Mouse (Mus musculus): ENCODE measurements around the gene Ppp1r17. TPM values are rescaled to one million over a fixed set of nuclear protein-coding genes. Genes with fewer than 3 reads are reported as not detected.

Gene Ppp1r17
- total RNA-seq (2021), result under 1 TPM in 1 of 2 experiments, not detected in 1; 0.52 TPM

GRCm38 (mm10) chr6:56017291-56017994 is at the start of gene Ppp1r17:
TSS of gene Ppp1r17 (plus strand) at chr6:56017497.
- intact Hi-C loops (cut with DNase I), result no loop called here
- DNase-seq (ENCODE audit: low spot score in 2 of 2), result no peak

DNA sequence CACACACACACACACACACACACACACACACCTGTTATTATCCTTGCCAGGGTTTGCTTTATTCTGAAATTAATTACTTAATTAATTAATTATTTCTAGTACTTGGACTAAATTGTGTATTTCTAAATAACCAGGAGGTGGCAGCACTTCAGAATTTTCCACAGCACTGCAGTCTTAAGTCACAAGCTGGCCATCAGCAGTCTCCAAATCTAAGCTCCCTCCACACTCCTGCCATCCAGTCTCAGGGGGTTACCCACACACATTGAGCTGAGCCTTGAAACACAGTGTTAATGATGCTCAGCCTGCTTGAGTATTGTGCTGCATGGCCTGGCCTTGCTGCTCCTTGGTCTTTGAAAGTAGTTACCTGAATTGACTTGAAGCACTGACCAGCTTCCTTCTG is 44.3 kb upstream of the Ppp1r17 start:
- DNase-seq (ENCODE audit: low spot score in 2 of 2), result peak in 1 of 2 experiments; percentile 13
- intact Hi-C loops (cut with DNase I), result loop anchor here (1.0 kb wide), 1 partner anchor 76 kb away; no protein-coding TSS in a partner anchor

GRCm38 (mm10) chr6:55979766-55980165 is 37.5 kb upstream of the Ppp1r17 start:
- DNase-seq (ENCODE audit: low spot score in 2 of 2), result no peak
- intact Hi-C loops (cut with DNase I), result no loop called here

DNA sequence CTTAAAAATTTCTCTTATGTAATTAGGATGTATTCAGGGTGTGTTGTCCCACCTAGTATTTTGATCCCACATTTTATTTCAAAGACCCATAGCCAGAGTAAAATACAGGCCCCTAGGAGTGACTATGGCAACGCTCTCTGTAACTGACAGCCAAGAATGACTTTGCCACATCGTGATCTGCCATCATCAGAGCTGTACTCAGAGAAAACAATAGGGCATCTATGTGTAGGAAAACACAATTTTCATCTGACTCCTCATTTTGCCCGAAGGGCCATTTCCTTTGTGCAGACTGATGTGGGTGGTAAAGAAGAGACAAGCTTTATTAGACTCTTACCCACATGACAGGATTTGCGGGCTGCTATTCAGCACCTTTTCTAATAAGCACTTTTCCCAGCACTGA is 8.6 kb upstream of the Ppp1r17 start:
- intact Hi-C loops (cut with DNase I), result no loop called here
- no peak for DNase-seq (ENCODE audit: low spot score in 2 of 2)

DNA sequence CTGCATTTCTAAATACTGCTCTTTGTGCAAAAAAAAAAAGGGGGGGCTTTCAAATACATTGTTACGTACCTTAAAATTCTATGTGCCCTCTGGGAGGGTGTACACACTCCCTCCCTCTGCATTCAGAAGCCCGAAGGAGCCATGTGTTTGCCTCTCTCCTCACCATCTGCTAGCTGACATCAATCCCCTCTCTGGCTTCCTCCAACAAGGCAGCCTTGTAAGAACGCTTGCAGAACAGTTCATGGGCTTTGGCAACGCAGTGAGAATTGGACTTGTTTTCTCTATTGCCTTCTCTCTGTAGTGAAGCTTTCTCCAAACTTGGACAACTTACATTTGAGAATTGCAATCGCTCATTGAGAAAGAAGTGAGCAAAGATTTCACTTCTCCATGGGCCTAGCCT is 4.9 kb upstream of the Ppp1r17 start:
- no peak for DNase-seq (ENCODE audit: low spot score in 2 of 2)
- intact Hi-C loops (cut with DNase I), result no loop called here

- intact Hi-C loops (cut with DNase I), result no loop called here
- no peak for DNase-seq (ENCODE audit: low spot score in 2 of 2)
Observed at GRCm38 (mm10) chr6:56019632-56020031, 2.3 kb downstream of the Ppp1r17 start.

GRCm38 (mm10) chr6:56025533-56025932 is 8.2 kb downstream of the Ppp1r17 start:
- intact Hi-C loops (cut with DNase I), result no loop called here
- DNase-seq (ENCODE audit: low spot score in 2 of 2), result no peak

GRCm38 (mm10) chr6:56027318-56027717 is 10.0 kb downstream of the Ppp1r17 start:
- intact Hi-C loops (cut with DNase I), result no loop called here
- no peak for DNase-seq (ENCODE audit: low spot score in 2 of 2)

DNA sequence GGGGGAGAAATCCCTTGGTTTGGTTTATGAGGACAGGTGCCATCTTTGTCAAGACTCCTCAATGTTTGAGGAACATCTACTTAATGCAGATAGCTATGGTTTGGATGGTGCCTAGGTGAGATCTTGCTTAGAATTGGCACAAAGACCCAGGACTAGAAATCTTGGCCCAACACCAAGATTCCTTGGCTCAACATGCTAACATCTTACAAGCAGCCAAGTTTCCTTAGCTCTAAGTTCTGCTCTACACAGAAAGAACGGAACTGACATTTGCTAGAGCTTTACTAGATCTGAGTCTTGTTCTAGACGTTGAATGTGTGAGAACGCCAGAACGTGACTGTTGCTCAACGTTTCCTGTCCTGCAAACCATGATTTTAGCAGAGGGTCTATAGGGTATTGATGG is 10.7 kb downstream of the Ppp1r17 start:
- intact Hi-C loops (cut with DNase I), result no loop called here
- DNase-seq (ENCODE audit: low spot score in 2 of 2), result peak in 1 of 2 experiments; percentile 23

DNA sequence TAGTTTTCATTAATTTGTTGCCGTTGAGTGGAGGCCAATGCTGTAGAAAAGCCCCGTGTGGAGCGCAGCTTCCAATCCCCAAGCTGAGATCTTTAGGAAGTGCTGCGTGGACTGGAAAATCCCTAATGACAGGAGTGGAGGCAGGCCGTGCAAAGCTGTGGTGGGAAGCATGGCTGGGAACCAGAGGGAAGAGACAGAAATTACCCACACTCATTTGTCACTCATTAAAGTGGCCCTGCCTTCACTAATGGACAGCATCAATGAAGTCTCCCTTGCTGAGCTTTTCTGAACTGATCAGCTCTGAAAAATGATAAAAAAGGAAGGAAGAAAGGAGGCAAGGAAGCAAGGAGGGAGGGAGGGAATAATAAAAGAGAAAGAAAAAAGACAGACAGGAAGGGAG is 12.7 kb downstream of the Ppp1r17 start:
- no peak for DNase-seq (ENCODE audit: low spot score in 2 of 2)
- intact Hi-C loops (cut with DNase I), result no loop called here

- intact Hi-C loops (cut with DNase I), result no loop called here
- DNase-seq (ENCODE audit: low spot score in 2 of 2), result no peak
Observed at GRCm38 (mm10) chr6:56032231-56032630, 14.9 kb downstream of the Ppp1r17 start.

- DNase-seq (ENCODE audit: low spot score in 2 of 2), result no peak
- intact Hi-C loops (cut with DNase I), result no loop called here
Observed at GRCm38 (mm10) chr6:56035054-56035453, 17.8 kb downstream of the Ppp1r17 start.

- DNase-seq (ENCODE audit: low spot score in 2 of 2), result no peak
- intact Hi-C loops (cut with DNase I), result no loop called here
Observed at GRCm38 (mm10) chr6:56039476-56040055, 22.3 kb downstream of the Ppp1r17 start.

DNA sequence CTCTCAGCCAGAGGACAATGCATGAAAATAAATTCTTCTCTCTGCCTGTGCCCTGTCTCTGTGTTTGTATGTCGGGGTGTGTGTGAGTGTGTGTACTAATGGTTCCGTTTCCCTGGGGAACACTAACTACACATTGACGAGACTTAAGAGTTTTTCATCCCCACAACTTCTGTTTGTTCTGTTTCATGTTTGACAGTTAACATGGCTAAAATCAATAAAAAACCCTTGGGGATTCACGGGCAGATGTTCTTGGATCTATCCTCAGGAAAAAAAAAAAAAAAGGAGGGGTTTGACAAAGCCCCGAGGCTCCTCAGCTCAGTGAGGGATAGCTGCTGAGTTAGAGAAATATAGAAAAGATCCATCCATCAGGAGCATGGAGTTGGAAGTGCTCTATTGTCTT is 27.0 kb downstream of the Ppp1r17 start:
- no peak for DNase-seq (ENCODE audit: low spot score in 2 of 2)
- intact Hi-C loops (cut with DNase I), result no loop called here

DNA sequence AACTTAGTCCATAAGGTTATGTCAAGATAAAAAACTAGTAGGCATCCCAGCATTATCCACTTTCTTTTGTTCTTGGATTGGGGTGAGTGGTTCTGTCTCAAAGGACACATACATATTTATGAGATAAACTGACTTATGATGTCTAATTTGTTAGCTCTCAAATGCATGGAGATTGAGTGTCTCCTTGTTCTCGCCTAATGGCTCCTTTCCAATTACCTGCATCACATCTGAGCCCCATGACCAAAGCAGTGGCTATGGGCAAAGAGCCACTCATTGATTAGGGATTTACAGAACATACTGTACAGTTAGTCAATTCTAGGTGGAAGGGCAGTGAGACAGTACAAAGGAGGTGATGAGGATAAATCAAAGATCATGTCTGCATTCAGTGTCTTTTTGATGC is 27.4 kb downstream of the Ppp1r17 start:
- intact Hi-C loops (cut with DNase I), result no loop called here

DNA sequence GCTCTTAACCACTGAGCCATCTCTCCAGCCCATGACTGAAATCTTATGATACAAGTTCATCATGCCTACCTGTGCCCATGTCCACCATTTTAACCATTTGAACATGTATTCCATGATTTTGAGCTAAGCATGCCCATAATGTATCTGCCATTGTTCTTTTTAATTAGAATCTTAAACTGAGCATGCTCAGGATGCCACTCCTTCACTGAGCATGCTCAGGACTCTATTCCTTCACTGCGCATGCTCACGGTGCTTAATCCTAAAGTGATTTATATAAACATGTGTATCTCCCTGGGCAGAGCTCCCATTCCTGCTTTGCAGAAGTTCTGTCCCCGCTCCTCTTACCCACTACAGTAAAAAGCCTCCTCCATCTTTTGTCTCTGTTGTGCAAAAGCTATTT is 31.3 kb downstream of the Ppp1r17 start:
- DNase-seq (ENCODE audit: low spot score in 2 of 2), result no peak
- intact Hi-C loops (cut with DNase I), result loop anchor here (2.0 kb wide), 1 partner anchor 530 kb away; no protein-coding TSS in a partner anchor

More for the DNA sequence above, 27.4 kb downstream of the Ppp1r17 start:
- no peak for DNase-seq (ENCODE audit: low spot score in 2 of 2)

GRCm38 (mm10) chr6:56049104-56049503 is 31.8 kb downstream of the Ppp1r17 start:
- intact Hi-C loops (cut with DNase I), result loop anchor here (1.0 to 2.0 kb wide), 2 partner anchors 77 to 530 kb away; no protein-coding TSS in a partner anchor
- no peak for DNase-seq (ENCODE audit: low spot score in 2 of 2)

GRCm38 (mm10) chr6:56063736-56064135 is 46.4 kb downstream of the Ppp1r17 start:
- intact Hi-C loops (cut with DNase I), result loop anchor here (10.0 kb wide), 1 partner anchor 381 kb away; no protein-coding TSS in a partner anchor
- DNase-seq (ENCODE audit: low spot score in 2 of 2), result no peak

DNA sequence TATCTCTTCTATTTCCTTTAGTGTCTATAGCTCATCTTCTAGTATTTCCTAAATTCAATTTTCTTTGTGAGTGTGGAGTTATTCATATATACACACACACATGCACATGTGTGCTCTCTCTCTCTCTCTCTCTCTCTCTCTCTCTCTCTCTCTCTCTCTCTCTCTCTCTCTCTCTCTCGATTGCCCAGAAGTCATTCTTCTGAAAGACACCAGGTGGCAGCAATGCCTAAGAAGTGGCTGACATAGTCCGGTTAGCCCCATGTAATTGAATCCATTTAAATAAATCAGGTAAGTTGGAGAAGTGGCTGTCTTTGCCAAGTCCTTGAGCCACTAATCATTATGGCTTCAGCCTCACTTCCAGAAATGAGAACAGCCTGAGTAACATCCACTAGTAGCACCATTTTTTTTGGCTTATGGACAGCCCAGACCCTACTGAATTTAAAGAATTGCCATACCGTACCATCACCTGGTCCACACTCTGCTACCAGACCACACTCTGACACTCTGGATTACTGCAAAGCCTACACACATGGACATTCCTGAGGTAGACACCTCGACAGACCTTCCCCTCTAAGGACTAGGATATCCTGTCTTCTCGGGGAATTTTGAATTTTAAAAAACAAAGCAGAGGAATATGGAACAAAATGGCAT is 49.5 kb downstream of the Ppp1r17 start:
- peak; percentile 21 to 37 for DNase-seq (ENCODE audit: low spot score in 2 of 2)
- intact Hi-C loops (cut with DNase I), result loop anchor here (1.0 to 10.0 kb wide), 3 partner anchors 378 to 542 kb away; no protein-coding TSS in a partner anchor

- no peak for DNase-seq (ENCODE audit: low spot score in 2 of 2)
- intact Hi-C loops (cut with DNase I), result loop anchor here (10.0 kb wide), 1 partner anchor 376 kb away; no protein-coding TSS in a partner anchor
Observed at GRCm38 (mm10) chr6:56068516-56068915, 51.2 kb downstream of the Ppp1r17 start.
